Mouse (Mus musculus) neural tube, embryonic 11.5 days (tissue): ENCODE data around the gene Vsir. TPM values are rescaled to one million over a fixed set of nuclear protein-coding genes. Genes with fewer than 3 reads are reported as not detected.

ENCODE experiments used
- ATAC-seq: fragments of 200-750 bp; cut with Nextera tagmentation; 2 replicates; pipeline ENCODE4 v1.8.0; 2017; ENCODE audit warnings: moderate number of reproducible peaks, mild to moderate bottlenecking, moderate TSS enrichment, moderate library complexity; ENCODE audit not compliant: insufficient read depth, low FRiP score, low TSS enrichment
- DNase-seq: peaks from one replicate; pipeline ENCODE4 v3.0.0-alpha.2; 2015; ENCODE audit warnings: low spot score
- H3K27ac ChIP-seq: fragments of 300-500 bp; sonication (generic); 2 replicates; pipeline ENCODE4 v1.5.1; 2014; ENCODE audit warnings: low read depth, mild to moderate bottlenecking, low read length
- H3K27me3 ChIP-seq: fragments of 300-500 bp; sonication (generic); 2 replicates; pipeline ENCODE4 v1.6.1; 2014; ENCODE audit warnings: mild to moderate bottlenecking, low read length, mixed read lengths; ENCODE audit not compliant: control insufficient read depth, insufficient read depth
- H3K36me3 ChIP-seq: fragments of 300-500 bp; sonication (generic); 2 replicates; pipeline ENCODE4 v1.6.1; 2014; ENCODE audit warnings: mild to moderate bottlenecking, low read length, moderate library complexity, mixed read lengths; ENCODE audit not compliant: control insufficient read depth, insufficient read depth
- H3K4me1 ChIP-seq: fragments of 300-500 bp; sonication (generic); 2 replicates; pipeline ENCODE4 v1.6.1; 2014; ENCODE audit warnings: low read length, mixed read lengths; ENCODE audit not compliant: control insufficient read depth, insufficient read depth
- H3K4me2 ChIP-seq: fragments of 300-500 bp; sonication (generic); 2 replicates; pipeline ENCODE4 v1.6.1; 2014; ENCODE audit warnings: low read depth, mild to moderate bottlenecking, moderate library complexity
- H3K4me3 ChIP-seq: fragments of 300-500 bp; sonication (generic); 2 replicates; pipeline ENCODE4 v1.5.1; 2014; ENCODE audit warnings: low read depth, low read length
- H3K9ac ChIP-seq: fragments of 300-500 bp; sonication (generic); 2 replicates; pipeline ENCODE4 v1.6.1; 2014; ENCODE audit warnings: mild to moderate bottlenecking, low read length
- H3K9me3 ChIP-seq: fragments of 300-500 bp; sonication (generic); 2 replicates; pipeline ENCODE4 v1.6.1; 2016; ENCODE audit warnings: low read length; ENCODE audit not compliant: control insufficient read depth
- WGBS: fragments of 180-500 bp; shearing (Covaris S2); extraction: QIAGEN DNeasy Blood & Tissue Kit; methylation state at CpG from one replicate; pipeline ENCODE4 v1.1.7; 2014; 5-methylcytosine and 5-hydroxymethylcytosine counted together
- polyA plus RNA-seq: library from polyadenylated mRNA; unstranded; fragments of >200 nt; fragmentation: Nextera tagmentation; extraction: Ambion mirVana; gene quantifications from 2 replicates; pipeline ENCODE4 v1.2.1, GENCODE M21; 2014

Vsir gene
- polyA plus RNA-seq: 1.6 and 3.7 TPM in 2 replicates

DNA sequence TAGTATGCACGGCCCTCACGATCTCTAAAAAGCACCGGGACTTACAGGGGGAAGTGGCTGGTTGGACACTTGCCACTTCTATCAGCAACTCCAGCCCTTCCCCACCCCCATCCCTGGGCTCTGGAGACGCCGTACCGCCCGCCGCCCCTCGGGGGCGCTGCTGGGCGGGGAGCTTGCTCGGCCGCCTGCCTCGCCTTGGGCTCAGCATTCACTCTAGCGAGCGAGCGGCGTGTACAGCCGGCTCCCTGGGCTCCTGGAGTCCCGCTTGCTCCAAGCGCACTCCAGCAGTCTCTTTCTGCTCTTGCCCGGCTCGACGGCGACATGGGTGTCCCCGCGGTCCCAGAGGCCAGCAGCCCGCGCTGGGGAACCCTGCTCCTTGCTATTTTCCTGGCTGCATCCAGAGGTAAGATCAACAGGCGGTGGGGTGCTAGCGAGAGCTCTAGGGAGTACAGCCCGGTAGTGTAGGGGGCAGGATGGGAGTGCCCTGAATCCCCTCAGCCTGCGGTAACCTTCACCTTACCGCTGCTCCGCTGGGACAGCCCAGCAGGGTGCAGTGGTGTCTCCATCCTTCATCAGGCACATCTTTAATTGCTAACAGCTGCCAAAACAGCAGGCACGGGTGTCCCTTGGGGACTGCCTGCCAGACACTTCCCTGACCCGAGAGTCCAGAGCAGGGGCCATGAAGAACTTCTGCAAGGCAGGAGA lies at the start of gene Vsir:
Gene Vsir (plus strand): TSS at position 151 of the 705 bp plus-strand sequence.
- Histone ChIP-seq H3K27ac (no peak within 1 kb of the TSS), H3K36me3 (no peaks in the 10 kb centered on the region), H3K4me2 (peak within 1 kb of the TSS; percentile 47), H3K4me3 (peak within 1 kb of the TSS; percentile 28), H3K27me3 (no peaks in the 10 kb centered on the region), H3K9me3 (no peaks in the 10 kb centered on the region), H3K4me1 (peaks cover 24% of the 10 kb centered on the region), H3K9ac (peak within 1 kb of the TSS; percentile 51)
- ATAC-seq (peak; percentile 37; the same call in 1 of the 2 replicates), DNase-seq (peak; percentile 84)
- under 1% methylated on average over 34 of the region's 37 CpGs for WGBS

DNA sequence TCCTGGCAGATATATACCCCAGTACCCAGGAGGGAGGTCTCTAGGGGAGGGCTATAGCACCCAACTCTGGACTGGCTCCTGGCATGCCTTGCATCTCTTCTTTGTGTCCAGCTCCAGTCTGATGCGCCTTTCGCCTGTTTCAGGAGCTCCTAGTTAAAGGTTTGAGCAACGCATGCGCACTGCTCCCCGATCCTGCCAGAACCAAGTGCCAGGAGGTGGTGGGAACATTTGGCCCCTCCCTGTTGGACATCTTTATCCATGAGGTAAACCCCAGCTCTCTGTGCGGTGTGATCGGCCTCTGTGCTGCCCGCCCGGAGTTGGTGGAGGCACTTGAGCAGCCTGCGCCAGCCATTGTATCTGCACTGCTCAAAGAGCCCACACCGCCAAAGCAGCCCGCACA lies 47.0 kb upstream of the Vsir start:
- Histone ChIP-seq H3K4me2 (no peak overlapping the region), H3K27ac (no peak overlapping the region), H3K4me3 (no peak overlapping the region), H3K36me3 (peaks cover 15% of the 10 kb centered on the region; the same call in 1 of the 2 replicates), H3K9me3 (no peaks in the 10 kb centered on the region), H3K9ac (no peak overlapping the region), H3K4me1 (no peaks in the 10 kb centered on the region), H3K27me3 (no peaks in the 10 kb centered on the region)
- WGBS: 97% methylated on average over 12 of the region's 12 CpGs
- DNase-seq (no peak), ATAC-seq (no peak)

DNA sequence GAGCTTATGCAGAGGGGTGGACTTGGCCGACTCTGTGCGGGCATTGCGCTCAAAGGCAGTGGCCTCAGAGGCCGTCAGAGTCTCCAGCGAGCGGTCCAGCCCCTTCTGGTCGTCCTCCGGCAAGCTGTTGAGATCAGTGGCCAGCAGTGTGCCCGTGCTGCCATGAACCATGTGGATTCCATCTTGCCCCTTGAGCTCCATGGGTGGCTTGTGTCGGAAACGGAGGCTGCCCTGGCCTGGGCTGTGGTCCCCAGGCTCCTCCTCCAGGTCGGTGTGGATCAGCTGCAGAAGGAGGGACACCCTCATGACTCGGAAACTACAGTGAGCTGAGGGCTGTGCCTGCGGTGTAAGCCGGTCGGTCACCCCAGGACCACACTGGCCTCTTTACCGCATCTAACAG lies 43.2 kb upstream of the Vsir start:
- no peak overlapping the region for H3K4me2 ChIP-seq
- no peak overlapping the region for H3K9ac ChIP-seq
- ATAC-seq: no peak
- H3K36me3 ChIP-seq: peaks cover 10% of the 10 kb centered on the region; the same call in 1 of the 2 replicates
- H3K4me1 ChIP-seq: no peaks in the 10 kb centered on the region
- H3K27me3 ChIP-seq: no peaks in the 10 kb centered on the region
- H3K9me3 ChIP-seq: no peaks in the 10 kb centered on the region
- no peak for DNase-seq
- H3K4me3 ChIP-seq: no peak overlapping the region
- 88% methylated on average over 17 of the region's 17 CpGs for WGBS
- H3K27ac ChIP-seq: no peak overlapping the region

DNA sequence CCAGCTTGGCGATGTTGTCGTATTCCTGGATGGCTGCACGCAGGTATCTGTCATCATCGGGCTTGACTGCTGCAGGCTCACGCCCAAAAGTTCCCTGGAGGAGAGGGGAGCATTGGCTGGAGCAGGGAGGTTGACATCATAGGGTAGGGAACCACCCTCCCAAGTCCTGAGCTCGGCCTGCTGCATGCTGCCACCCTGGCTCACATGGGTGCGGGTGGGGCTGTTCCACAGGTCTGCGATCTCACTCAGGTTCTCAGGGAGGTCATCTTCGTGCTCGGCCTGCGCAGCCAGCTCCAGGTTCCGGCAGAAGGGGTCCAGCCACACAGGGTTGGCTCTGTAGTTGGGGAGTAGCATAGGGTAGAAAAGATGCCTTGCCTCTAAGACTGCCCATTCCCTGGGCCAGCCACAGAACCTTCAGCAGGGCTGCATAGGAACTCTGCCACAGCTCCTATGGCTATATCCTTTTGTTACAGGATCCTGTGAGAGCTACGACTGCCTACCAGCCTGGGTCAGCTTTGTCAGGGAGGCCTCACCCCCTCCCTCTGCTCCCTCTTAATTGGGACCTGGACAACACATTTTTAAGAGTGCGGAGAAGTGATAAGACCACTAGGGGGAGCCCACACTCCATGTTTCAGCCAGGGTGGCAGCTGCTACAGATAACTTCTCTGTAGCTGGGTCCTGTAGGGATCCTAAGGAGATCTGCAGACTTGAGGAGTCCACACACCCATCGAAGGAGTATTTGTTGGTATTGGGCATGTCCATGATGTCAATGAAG lies 41.6 kb upstream of the Vsir start:
- Histone ChIP-seq H3K27ac (no peak overlapping the region), H3K36me3 (peaks cover 9% of the 10 kb centered on the region; the same call in 1 of the 2 replicates), H3K4me3 (no peak overlapping the region), H3K4me2 (no peak overlapping the region), H3K4me1 (no peaks in the 10 kb centered on the region), H3K9ac (no peak overlapping the region), H3K9me3 (no peaks in the 10 kb centered on the region), H3K27me3 (no peaks in the 10 kb centered on the region)
- DNase-seq (peak; percentile 81), ATAC-seq (peak; percentile 73)
- 68% methylated on average over 15 of the region's 15 CpGs for WGBS

DNA sequence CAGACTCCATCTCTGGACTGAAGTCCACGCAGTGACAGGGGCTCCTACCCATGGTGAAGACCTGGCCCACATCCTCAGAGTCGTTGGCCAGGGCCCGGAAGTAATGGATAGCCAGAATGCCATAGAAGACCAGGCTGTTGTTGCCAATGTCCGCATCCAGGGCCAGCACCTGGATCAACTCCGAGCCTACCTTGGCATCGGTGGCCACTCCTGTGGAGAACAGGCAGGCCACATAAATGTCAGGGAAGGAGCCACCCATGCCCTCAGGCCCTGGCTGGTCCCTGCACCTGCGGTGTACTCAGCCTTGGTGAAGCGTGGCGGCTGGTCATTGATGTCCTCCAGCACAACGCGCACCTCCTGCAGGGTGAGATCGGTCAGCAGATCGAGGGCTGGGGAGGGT lies 36.0 kb upstream of the Vsir start:
- Histone ChIP-seq H3K27me3 (no peaks in the 10 kb centered on the region), H3K27ac (no peak overlapping the region), H3K9ac (no peak overlapping the region), H3K36me3 (no peaks in the 10 kb centered on the region), H3K4me2 (no peak overlapping the region), H3K4me3 (no peak overlapping the region), H3K9me3 (no peaks in the 10 kb centered on the region), H3K4me1 (no peaks in the 10 kb centered on the region)
- no peak for DNase-seq
- 95% methylated on average over 13 of the region's 13 CpGs for WGBS
- ATAC-seq: no peak

DNA sequence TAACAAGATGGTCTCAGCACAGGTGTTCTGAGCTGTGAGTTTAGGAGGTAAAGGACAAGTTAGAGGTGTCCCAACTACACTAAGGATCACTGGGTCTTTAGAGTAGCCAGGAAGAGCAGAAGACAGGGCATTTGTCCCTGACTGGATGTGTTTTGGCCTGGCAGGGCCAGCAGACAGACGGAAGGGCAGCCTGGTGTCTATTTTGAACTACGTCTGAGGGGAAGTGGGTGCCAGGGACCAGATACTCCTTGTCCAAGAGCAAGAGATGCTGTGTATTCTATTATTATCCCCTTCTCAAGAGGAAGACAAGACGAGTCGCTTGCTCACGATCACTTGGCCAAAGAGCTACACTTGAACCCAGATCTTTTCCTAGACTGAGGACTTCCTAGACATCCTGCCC lies 33.0 kb upstream of the Vsir start:
- H3K9ac ChIP-seq: no peak overlapping the region
- H3K4me2 ChIP-seq: no peak overlapping the region
- H3K9me3 ChIP-seq: no peaks in the 10 kb centered on the region
- WGBS: 93% methylated on average over 5 of the region's 5 CpGs
- H3K27me3 ChIP-seq: no peaks in the 10 kb centered on the region
- ATAC-seq: no peak
- no peak overlapping the region for H3K27ac ChIP-seq
- H3K4me1 ChIP-seq: no peaks in the 10 kb centered on the region
- H3K4me3 ChIP-seq: no peak overlapping the region
- no peaks in the 10 kb centered on the region for H3K36me3 ChIP-seq
- DNase-seq: no peak

DNA sequence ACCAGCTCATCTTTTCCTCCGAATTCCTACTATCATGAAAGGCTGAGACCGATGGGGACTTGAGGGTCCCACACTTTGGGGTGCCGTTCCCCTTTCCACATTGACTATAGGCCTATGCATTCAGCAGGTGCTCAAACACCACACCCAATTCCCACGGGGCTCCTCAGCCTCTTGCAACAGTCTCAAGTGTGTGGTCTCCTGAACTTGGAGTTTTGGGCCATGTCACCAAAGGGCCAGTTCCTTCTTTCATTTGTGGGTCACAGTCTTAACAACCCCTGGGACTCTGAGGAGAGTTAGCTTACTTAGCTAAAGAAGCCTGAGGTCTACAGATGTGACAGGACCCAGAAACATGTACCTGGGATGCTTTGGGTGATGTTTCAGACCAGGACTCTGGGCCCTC lies 30.5 kb upstream of the Vsir start:
- H3K9ac ChIP-seq: no peak overlapping the region
- H3K27me3 ChIP-seq: no peaks in the 10 kb centered on the region
- no peaks in the 10 kb centered on the region for H3K36me3 ChIP-seq
- 92% methylated on average over 4 of the region's 4 CpGs for WGBS
- H3K9me3 ChIP-seq: no peaks in the 10 kb centered on the region
- ATAC-seq: no peak
- H3K4me2 ChIP-seq: no peak overlapping the region
- no peak overlapping the region for H3K4me3 ChIP-seq
- no peak for DNase-seq
- H3K27ac ChIP-seq: no peak overlapping the region
- no peaks in the 10 kb centered on the region for H3K4me1 ChIP-seq

DNA sequence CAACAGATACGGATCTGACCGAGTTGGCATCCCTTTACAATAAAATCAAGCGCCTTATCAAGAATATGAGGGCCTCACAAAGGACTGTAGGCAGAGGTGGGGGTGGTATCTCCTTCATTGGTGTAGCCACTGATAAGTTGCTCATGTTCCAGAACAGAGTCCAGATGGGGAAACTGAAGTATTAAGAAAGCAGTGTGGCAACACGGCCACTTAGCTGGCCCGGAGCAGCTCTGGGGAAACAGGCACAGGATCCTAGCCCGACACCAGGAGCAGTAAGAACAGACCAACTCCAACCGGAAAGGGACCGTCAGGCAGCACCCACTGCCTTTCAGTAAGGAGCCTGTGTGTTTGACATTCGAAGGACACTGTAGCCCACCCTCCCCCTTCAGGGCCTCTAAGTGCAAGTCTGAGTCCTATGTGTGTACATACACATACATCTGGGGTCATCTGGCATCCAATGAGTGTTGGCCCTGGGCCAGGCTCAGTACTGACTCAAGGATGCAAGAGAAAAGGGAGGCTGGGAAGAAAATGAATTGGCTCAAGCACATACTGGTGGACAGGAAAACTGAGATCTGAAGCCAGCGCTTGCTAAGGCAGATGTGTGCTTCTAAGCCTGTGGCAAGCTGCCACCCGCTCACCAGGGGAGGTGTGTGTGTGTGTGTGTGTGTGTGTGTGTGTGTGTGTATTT lies 17.5 kb upstream of the Vsir start:
- Histone ChIP-seq H3K9ac (no peak overlapping the region), H3K4me2 (no peak overlapping the region), H3K27me3 (no peaks in the 10 kb centered on the region), H3K4me3 (no peak overlapping the region), H3K36me3 (no peaks in the 10 kb centered on the region), H3K27ac (no peak overlapping the region), H3K9me3 (no peaks in the 10 kb centered on the region), H3K4me1 (no peaks in the 10 kb centered on the region)
- DNase-seq (no peak), ATAC-seq (no peak)
- 92% methylated on average over 11 of the region's 11 CpGs for WGBS
